Mouse (Mus musculus): ENCODE measurements around the gene Efemp2.
A peak's percentile ranks its signal among the peaks of the same experiment; 100 is the strongest.

The Efemp2 gene

DNA sequence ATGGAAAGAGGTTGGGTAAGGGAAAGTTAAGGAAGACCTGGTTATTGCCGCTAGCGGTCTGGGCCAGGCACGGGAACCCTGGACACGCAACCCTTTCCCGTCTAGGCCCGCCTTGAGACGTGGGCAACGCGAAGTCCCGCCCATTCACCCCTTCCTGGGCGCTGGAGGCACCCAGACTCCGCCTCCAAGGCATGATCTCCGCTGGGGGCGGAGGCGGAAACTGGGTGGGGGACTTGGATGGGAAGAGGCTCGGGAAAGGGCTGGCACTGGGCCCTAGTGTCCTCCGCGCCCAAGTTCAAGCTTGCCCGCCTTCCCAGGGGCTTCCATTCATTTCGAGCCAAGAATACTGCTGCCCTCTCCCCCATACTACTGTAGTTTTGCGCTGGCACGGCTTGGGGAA, at the start of gene Efemp2:
Gene Efemp2 (plus strand): TSS at position 235 of the 400 bp plus-strand sequence.
- peak; percentile 72 to 82 for DNase-seq (ENCODE audit: low spot score in 2 of 2)

- peak; percentile 63 to 80 for DNase-seq (ENCODE audit: low spot score in 2 of 2)
Measured at GRCm38 (mm10) chr19:5424092-5424781, 49.5 kb upstream of the Efemp2 start.

DNA sequence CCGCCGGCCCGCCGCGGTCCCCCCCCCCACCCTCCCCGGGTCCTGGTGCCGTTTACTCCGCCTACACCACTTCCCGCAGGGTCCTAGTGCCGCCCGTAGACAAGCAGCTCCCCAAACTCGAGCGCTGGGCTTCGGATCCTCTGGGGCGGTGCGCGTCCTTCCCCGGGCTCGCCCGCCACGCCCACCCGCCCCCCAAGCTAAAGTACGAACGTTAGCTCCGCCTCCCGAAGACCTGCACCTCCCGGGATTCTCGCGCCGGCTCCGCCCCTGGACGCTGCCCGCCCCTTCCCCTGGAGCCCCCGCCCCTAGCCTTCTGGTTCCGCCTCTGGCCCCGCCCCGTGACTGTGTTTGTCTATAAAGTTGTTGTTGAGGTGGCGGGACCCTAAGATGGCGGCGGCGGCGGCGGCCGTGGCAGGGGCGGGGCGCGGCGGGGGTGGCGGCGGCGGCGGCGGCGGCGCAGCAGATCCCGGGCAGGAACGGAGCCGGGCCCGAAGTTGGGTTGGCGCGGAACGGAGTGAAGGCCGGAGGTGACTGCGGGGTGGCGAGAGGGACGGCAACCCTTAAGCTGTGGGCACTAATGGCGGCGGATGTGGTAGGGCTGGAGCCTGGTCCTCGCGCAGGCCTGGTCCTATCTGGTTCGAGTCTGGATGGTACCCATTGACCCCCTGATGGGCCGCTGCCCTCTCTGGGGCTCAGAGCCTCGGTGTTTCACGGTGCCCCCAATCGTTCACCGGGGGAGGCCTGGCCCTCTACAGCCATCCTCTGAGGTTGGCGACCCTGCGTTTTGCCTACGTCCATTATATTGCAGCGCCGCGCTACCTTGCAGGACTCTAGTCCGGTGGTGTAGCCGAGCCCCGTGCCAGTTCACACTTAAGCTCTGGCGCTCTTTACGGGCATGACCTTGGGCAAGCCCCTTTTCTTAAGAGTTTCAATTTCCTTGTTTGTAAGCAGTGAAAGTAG, 48.7 kb upstream of the Efemp2 start, which contains the start of the genes Drap1 and AI837181:
Gene Drap1 (minus strand): TSS at position 198 of the 960 bp plus-strand sequence.
Gene AI837181 (plus strand): TSS at position 363 of the 960 bp plus-strand sequence.
- DNase-seq (ENCODE audit: low spot score in 2 of 2) = peak; percentile 88 to 90

GRCm38 (mm10) chr19:5425906-5426565, 47.7 kb upstream of the Efemp2 start:
- no peak for DNase-seq (ENCODE audit: low spot score in 2 of 2)

DNA sequence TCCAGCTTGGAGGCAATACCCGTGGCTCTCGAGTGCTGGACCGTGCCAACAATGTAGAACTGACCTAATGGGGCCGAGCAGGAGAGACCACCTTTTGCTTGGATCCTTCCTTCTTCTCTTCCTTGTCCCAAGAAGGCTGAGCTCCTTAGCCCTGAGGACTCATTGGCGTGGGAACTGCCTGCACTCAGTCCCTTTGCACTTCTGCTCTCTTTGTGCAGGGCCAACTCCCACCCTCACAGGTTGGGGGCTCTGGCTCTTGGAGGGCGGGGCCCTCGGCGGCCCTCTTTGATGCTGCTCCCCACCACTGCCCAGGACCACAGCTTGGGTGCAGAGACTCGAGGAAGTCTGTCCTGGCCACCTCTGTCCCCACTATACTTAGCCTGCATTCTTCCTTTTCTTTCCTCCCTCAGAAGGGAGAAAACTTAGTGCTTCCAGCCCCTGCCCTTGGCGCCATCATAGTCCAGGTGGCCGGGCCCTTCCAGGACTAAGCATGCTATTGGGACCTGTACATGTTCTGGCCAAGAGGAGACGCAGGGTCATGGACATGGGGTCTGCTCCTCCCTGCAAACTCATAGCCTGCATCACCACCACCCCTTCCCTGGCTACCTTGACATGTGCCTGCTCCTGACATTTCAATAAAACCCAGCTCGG, 47.0 kb upstream of the Efemp2 start:
- no peak for DNase-seq (ENCODE audit: low spot score in 2 of 2)

GRCm38 (mm10) chr19:5428083-5428482, 45.7 kb upstream of the Efemp2 start:
- DNase-seq (ENCODE audit: low spot score in 2 of 2) = no peak

- no peak for DNase-seq (ENCODE audit: low spot score in 2 of 2)
Measured at GRCm38 (mm10) chr19:5429219-5429618, 44.5 kb upstream of the Efemp2 start.

- peak in 1 of 2 experiments; percentile 64 for DNase-seq (ENCODE audit: low spot score in 2 of 2)
Measured at GRCm38 (mm10) chr19:5429806-5430205, 43.9 kb upstream of the Efemp2 start.

DNA sequence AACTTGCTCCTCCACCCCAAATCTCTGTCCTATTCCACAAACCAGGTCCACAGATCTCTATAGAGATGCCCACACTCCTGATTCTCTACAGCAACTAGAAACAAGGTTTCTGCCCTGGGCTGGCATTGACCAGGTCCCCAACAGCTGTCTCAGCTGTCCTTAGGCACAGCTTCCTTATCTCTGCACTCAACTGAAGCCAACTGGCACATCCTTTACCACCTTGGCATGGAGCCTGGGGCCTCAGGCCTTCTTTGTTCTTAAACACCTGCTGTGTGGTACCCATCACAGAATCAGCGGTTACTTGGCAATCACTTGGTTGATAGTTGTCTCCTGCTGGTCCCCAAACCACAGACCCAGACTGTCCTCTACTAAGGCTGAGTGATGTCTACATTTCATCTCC, 43.3 kb upstream of the Efemp2 start:
- DNase-seq (ENCODE audit: low spot score in 2 of 2) = no peak

- DNase-seq (ENCODE audit: low spot score in 2 of 2) = no peak
Measured at GRCm38 (mm10) chr19:5431911-5432464, 41.8 kb upstream of the Efemp2 start.

DNA sequence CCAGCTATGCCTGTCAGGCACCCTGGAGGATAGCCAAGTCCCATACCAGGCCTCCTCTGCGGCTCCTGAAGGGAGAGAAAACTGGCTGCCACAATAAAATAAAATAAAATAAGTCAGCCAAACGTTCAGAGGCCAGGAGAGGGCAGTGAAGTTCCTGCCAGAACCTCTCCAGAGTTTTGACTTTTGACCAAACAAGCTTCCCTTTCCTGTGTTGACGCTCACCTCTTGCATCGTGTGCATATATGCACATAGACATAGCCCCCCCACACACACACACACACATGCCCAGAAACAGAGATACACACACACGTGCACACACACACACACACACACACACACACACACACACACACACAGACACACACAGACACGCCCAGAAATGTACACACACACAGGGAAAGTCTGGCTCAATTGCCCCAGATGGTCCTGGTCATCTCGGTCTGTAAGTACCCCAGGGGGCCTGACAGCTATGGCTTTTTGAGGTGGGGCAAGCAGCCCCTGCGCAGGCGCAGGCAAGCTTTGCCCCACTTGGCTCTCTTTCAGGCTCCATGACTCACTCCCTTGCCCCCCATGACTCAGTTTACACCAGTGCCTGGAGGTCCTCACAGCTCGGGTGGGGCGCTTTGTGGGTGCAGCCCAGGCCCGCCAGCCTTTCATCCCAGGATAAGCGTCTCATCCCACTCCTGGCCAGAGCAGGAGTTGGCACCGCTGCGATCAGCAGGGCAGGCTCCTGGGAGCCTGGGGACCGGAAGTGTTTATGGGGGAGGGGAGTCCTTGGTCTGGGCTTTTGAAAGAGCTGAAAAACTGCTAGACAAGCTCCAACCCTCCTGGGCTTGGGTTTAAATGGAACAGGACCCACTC, 40.5 kb upstream of the Efemp2 start:
- DNase-seq (ENCODE audit: low spot score in 2 of 2) = peak in 1 of 2 experiments; percentile 53

- no peak for DNase-seq (ENCODE audit: low spot score in 2 of 2)
Measured at GRCm38 (mm10) chr19:5433951-5434350, 39.8 kb upstream of the Efemp2 start.

- DNase-seq (ENCODE audit: low spot score in 2 of 2) = no peak
Measured at GRCm38 (mm10) chr19:5444371-5444908, 29.3 kb upstream of the Efemp2 start.

DNA sequence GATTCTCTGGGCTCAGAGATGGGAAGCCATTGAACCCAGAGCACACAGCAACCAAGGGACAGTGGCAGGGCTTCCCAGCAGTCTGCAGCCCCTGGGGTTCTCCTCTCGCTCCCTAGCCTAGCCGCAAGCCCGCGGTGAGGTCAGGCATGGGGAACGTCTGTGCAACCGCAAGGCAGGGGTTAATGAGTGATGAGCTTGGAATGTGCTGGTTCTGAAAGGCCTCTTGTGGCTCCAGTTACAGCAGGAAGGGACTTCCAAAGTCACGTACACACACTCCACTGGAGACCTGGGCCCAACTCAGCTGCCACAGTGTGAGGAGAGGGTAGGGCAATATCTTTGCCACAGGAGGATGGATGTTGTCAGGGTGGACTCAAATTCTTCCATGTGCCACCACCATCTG, 28.8 kb upstream of the Efemp2 start:
- DNase-seq (ENCODE audit: low spot score in 2 of 2) = no peak

DNA sequence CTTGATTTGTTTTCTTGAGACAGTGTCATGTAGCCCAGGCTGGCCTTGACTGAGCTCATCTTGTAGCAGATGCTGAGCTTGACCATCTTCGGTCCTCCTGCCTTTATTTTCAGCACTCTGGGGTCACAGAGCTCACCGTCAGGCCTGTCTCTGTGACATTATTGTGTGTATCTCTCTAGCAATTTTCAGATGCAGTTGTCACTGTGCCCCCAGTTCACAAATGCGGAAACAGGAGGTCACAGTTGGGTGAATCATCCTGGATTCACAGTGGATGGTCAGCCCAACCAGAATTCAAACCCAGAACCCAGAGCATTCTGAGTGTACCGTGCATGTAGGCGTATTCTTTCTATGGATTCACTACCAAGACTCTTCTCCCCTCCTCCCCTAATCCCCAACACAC, 28.0 kb upstream of the Efemp2 start:
- DNase-seq (ENCODE audit: low spot score in 2 of 2) = no peak

DNA sequence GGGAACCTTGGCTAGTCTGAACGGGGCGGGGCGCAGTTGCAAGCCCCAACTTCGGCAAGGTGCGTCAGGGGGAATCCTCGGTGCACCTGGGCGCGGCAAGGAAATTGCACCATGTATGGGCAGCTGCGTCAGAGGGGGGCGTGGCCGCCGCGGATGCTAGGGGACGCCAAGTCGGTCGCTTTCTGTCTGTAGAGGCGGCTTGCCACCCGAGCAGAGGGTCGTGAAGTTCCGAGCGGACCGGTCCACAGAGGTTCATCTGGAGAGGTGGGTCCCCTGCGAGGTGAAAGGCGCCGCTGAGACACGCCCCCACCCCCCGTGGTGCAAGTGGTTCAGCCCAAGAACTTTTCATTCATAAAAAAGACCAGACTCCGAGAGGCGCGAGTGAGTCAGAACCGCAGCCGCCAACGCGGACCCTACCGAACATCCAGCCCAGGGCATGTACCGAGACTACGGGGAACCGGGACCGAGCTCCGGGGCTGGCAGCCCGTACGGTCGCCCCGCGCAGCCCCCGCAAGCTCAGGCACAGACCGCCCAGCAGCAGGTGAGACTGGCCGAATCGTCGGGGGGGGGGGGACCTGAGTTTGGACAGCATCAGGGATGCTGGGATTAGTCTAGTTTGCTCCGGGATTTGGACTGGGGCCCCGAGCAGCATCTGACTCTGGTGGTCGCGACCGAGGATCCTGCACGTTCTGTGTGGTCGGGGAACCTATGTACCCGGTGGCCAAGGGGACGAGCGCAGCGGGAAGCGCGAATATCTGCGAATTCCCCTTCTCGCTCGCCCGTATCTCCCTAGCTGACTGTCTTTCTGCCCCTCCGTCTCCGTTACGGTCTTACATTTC, 26.0 kb upstream of the Efemp2 start, which contains the start of gene Fosl1:
Gene Fosl1 (plus strand): TSS at position 33 of the 839 bp plus-strand sequence.
- peak; percentile 71 to 87 for DNase-seq (ENCODE audit: low spot score in 2 of 2)

DNA sequence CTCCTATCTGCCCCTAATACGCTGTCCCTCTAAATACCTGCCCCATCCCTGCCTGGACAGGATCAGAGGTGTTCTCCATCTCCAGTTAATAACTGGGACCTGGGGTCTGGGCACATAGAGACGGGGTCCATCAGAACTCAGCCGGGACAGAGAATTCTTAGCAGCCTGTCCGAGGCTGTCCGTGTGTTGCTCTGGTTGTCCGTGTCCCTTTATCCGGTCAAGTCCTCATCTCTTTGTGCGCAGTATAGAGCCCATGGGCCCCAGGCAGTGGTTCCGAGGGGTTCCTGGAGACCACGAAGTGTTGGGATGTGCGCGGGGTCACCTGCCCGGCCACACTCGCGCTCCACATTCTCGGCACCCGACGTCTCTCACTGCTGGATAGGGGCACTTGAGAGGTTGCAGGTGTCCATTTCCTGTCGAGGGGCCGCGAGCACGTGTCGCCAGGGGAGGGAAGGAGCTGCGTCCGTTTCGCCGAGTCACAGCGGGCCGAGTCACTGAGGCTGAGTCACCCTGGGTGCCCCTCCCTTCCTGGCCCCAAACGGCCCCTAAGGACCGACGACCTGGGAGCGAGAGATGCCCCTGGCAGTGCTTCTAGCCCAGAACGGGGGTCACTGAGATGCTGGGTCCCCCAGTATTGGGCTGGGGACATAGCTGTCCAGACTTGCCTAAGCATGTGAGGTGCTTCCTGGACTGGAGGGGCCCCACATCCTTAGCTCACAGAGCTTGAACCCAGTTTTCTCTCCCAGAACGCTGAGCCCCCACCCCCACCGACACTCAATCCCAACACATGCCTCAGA, 25.2 kb upstream of the Efemp2 start:
- peak in 1 of 2 experiments; percentile 29 for DNase-seq (ENCODE audit: low spot score in 2 of 2)

DNA sequence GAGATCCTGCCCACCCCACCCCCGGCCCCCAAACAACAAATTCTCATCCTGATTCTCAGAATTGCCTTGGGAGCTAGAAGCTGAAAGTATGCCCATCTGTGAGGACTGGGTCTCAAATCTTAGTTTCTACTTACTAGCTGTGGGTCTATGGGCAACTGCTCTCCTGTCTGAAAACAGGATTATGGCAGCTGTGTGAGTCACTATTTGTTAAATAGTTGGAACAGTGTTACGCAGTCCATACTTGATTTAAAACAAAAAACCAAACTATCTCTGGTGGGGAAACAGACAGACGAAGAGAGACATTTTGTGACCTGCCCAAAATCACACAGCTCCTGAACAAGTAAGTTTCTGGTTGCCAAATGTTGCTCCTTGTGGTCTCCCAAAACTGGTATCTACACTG, 24.1 kb upstream of the Efemp2 start:
- DNase-seq (ENCODE audit: low spot score in 2 of 2) = no peak

Measured in urinary bladder, adult 18-20 months (tissue).